Mouse (Mus musculus) heart, adult 8-10 months (tissue): ENCODE measurements at regions not wholly inside any gene's neighbourhood (a gene's known extent, or its start where the extent isn't known, plus 50 kb on each side); places are given as distances from the start of the nearest gene placed in this dataset. TPM values are rescaled to one million over a fixed set of nuclear protein-coding genes. Genes with fewer than 3 reads are reported as not detected.

Experiments used
- microRNA-seq: library from miRNA; unstranded; fragments of <30 nt; microRNA quantifications from one replicate; pipeline ENCODE4 v1.2.0, GENCODE M21; 2022

Small RNAs in the stretch of these regions (microRNA-seq; reads per million reads assigned to microRNA genes)
- gene Gm22234 (not detected), gene Gm25297 (not detected)
